Mouse (Mus musculus): ENCODE results near the gene Hoxb3. TPM values are rescaled to one million over a fixed set of nuclear protein-coding genes. Genes with fewer than 3 reads are reported as not detected.

The Hoxb3 gene
- polyA plus RNA-seq, 1 experiment from 2014 or later = 2.7 TPM

- peak overlapping the region; percentile 80 for H3K27ac ChIP-seq
- H3K9ac ChIP-seq = peak overlapping the region; percentile 32
- 21% methylated on average over 14 of the region's 14 CpGs for WGBS
- no peak for ATAC-seq
- H3K36me3 ChIP-seq = 0 out of 2 replicates have a peak, but pooled peaks cover 3% of the 10 kb centered on the region
- peak overlapping the region; percentile 45 for H3K4me2 ChIP-seq (replicated peaks)
- H3K4me3 ChIP-seq (replicated peaks) = peak overlapping the region; percentile 15; the same call in 1 of the 2 replicates
- no peaks in the 10 kb centered on the region for H3K9me3 ChIP-seq
- peaks cover 8% of the 10 kb centered on the region for H3K27me3 ChIP-seq (replicated peaks)
- peaks cover 49% of the 10 kb centered on the region for H3K4me1 ChIP-seq (replicated peaks)
These were observed 26.6 kb downstream of the Hoxb3 start for GRCm38 (mm10) chr11:96349491-96350340.

- Histone ChIP-seq H3K9me3 (no peaks in the 10 kb centered on the region), H3K9ac (peak within 1 kb of the TSS; percentile 32), H3K27ac (peak within 1 kb of the TSS; percentile 94), H3K4me1 (replicated peaks) (peaks cover 45% of the 10 kb centered on the region), H3K4me3 (replicated peaks) (peak within 1 kb of the TSS; percentile 66), H3K36me3 (0 out of 2 replicates have a peak, but pooled peaks cover 3% of the 10 kb centered on the region), H3K4me2 (replicated peaks) (peak within 1 kb of the TSS; percentile 85), H3K27me3 (replicated peaks) (peaks cover 5% of the 10 kb centered on the region; the same call in 1 of the 2 replicates)
- no peak for ATAC-seq
- WGBS = 35% methylated on average over 2 of the region's 2 CpGs
These were observed 27.2 kb downstream of the Hoxb3 start, which contains the start of gene Hoxb2 for GRCm38 (mm10) chr11:96350341-96350624. Gene Hoxb2 (plus strand): TSS chr11:96350525.

- Histone ChIP-seq H3K27me3 (replicated peaks) (peaks cover 3% of the 10 kb centered on the region; the same call in 1 of the 2 replicates), H3K4me3 (replicated peaks) (no peak overlapping the region), H3K4me1 (replicated peaks) (peaks cover 40% of the 10 kb centered on the region), H3K9me3 (no peaks in the 10 kb centered on the region), H3K36me3 (0 out of 2 replicates have a peak, but pooled peaks cover 3% of the 10 kb centered on the region), H3K4me2 (replicated peaks) (peak overlapping the region; percentile 85), H3K9ac (no peak overlapping the region), H3K27ac (peak overlapping the region; percentile 94)
- ATAC-seq = no peak
- WGBS = 55% methylated on average over 2 of the region's 2 CpGs
These were observed 27.7 kb downstream of the Hoxb3 start for GRCm38 (mm10) chr11:96350791-96351190.

GRCm38 (mm10) chr11:96351312-96351711 lies 28.2 kb downstream of the Hoxb3 start:
- ATAC-seq = peak; percentile 38; the same call in 1 of the 2 replicates
- 15% methylated on average over 11 of the region's 11 CpGs for WGBS

GRCm38 (mm10) chr11:96351831-96352230 lies 28.7 kb downstream of the Hoxb3 start:
- H3K27me3 ChIP-seq (replicated peaks) = no peaks in the 10 kb centered on the region; the same call in 1 of the 2 replicates
- 6% methylated on average over 22 of the region's 22 CpGs for WGBS
- no peaks in the 10 kb centered on the region for H3K36me3 ChIP-seq
- peak overlapping the region; percentile 84 for H3K9ac ChIP-seq
- H3K4me1 ChIP-seq (replicated peaks) = peaks cover 30% of the 10 kb centered on the region
- peak overlapping the region; percentile 66 for H3K4me3 ChIP-seq (replicated peaks)
- no peaks in the 10 kb centered on the region for H3K9me3 ChIP-seq
- H3K4me2 ChIP-seq (replicated peaks) = peak overlapping the region; percentile 85
- peak overlapping the region; percentile 94 for H3K27ac ChIP-seq
- peak; percentile 65 for ATAC-seq

More at GRCm38 (mm10) chr11:96351312-96351711, 28.2 kb downstream of the Hoxb3 start:
- H3K27ac ChIP-seq = peak overlapping the region; percentile 94
- H3K9ac ChIP-seq = peak overlapping the region; percentile 84; the same call in 1 of the 2 replicates
- 0 out of 2 replicates have a peak, but pooled peaks cover 3% of the 10 kb centered on the region for H3K36me3 ChIP-seq
- peaks cover 35% of the 10 kb centered on the region for H3K4me1 ChIP-seq (replicated peaks)
- H3K27me3 ChIP-seq (replicated peaks) = no peaks in the 10 kb centered on the region; the same call in 1 of the 2 replicates
- H3K9me3 ChIP-seq = no peaks in the 10 kb centered on the region
- peak overlapping the region; percentile 66 for H3K4me3 ChIP-seq (replicated peaks)
- peak overlapping the region; percentile 85 for H3K4me2 ChIP-seq (replicated peaks)

- no peaks in the 10 kb centered on the region for H3K9me3 ChIP-seq
- H3K4me3 ChIP-seq (replicated peaks) = peak overlapping the region; percentile 66
- H3K4me1 ChIP-seq (replicated peaks) = peaks cover 28% of the 10 kb centered on the region
- H3K4me2 ChIP-seq (replicated peaks) = peak overlapping the region; percentile 85
- peak overlapping the region; percentile 94 for H3K27ac ChIP-seq
- no peaks in the 10 kb centered on the region; the same call in 1 of the 2 replicates for H3K27me3 ChIP-seq (replicated peaks)
- H3K9ac ChIP-seq = peak overlapping the region; percentile 84
- ATAC-seq = peak; percentile 33; the same call in 1 of the 2 replicates
- no peaks in the 10 kb centered on the region for H3K36me3 ChIP-seq
- WGBS = under 1% methylated on average over 75 of the region's 75 CpGs
These were observed 29.8 kb downstream of the Hoxb3 start for GRCm38 (mm10) chr11:96352691-96353521.

GRCm38 (mm10) chr11:96353522-96353841 lies 30.4 kb downstream of the Hoxb3 start:
- H3K4me3 ChIP-seq (replicated peaks) = peak overlapping the region; percentile 66
- H3K36me3 ChIP-seq = no peaks in the 10 kb centered on the region
- peaks cover 25% of the 10 kb centered on the region for H3K4me1 ChIP-seq (replicated peaks)
- H3K4me2 ChIP-seq (replicated peaks) = peak overlapping the region; percentile 85
- peak overlapping the region; percentile 94 for H3K27ac ChIP-seq
- no peaks in the 10 kb centered on the region for H3K9me3 ChIP-seq
- H3K9ac ChIP-seq = peak overlapping the region; percentile 84
- WGBS = 6% methylated on average over 14 of the region's 14 CpGs
- no peak for ATAC-seq
- H3K27me3 ChIP-seq (replicated peaks) = no peaks in the 10 kb centered on the region; the same call in 1 of the 2 replicates

- Histone ChIP-seq H3K4me1 (replicated peaks) (peaks cover 21% of the 10 kb centered on the region), H3K27ac (peak overlapping the region; percentile 88), H3K9me3 (no peaks in the 10 kb centered on the region), H3K4me3 (replicated peaks) (peak overlapping the region; percentile 42), H3K36me3 (no peaks in the 10 kb centered on the region), H3K27me3 (replicated peaks) (no peaks in the 10 kb centered on the region; the same call in 1 of the 2 replicates), H3K9ac (peak overlapping the region; percentile 65), H3K4me2 (replicated peaks) (peak overlapping the region; percentile 85)
- ATAC-seq = no peak
- WGBS = 19% methylated on average over 8 of the region's 8 CpGs
These were observed 30.8 kb downstream of the Hoxb3 start for GRCm38 (mm10) chr11:96353939-96354338.

GRCm38 (mm10) chr11:96354376-96354775 lies 31.2 kb downstream of the Hoxb3 start:
- Histone ChIP-seq H3K4me2 (replicated peaks) (peak overlapping the region; percentile 85), H3K27ac (peak overlapping the region; percentile 88), H3K9ac (peak overlapping the region; percentile 65), H3K9me3 (no peaks in the 10 kb centered on the region), H3K27me3 (replicated peaks) (no peaks in the 10 kb centered on the region; the same call in 1 of the 2 replicates), H3K36me3 (no peaks in the 10 kb centered on the region), H3K4me1 (replicated peaks) (peaks cover 17% of the 10 kb centered on the region), H3K4me3 (replicated peaks) (peak overlapping the region; percentile 42)
- ATAC-seq = 0 out of 2 replicates have a peak, but pooled peaks have one; percentile 39
- 7% methylated on average over 25 of the region's 25 CpGs for WGBS

- Histone ChIP-seq H3K9me3 (no peaks in the 10 kb centered on the region), H3K27me3 (replicated peaks) (no peaks in the 10 kb centered on the region; the same call in 1 of the 2 replicates), H3K4me1 (replicated peaks) (peaks cover 13% of the 10 kb centered on the region), H3K4me3 (replicated peaks) (peak overlapping the region; percentile 42), H3K9ac (peak overlapping the region; percentile 65), H3K4me2 (replicated peaks) (peak overlapping the region; percentile 85), H3K27ac (peak overlapping the region; percentile 88), H3K36me3 (no peaks in the 10 kb centered on the region)
- no peak for ATAC-seq
- 13% methylated on average over 9 of the region's 9 CpGs for WGBS
These were observed 31.7 kb downstream of the Hoxb3 start for GRCm38 (mm10) chr11:96354801-96355311.

GRCm38 (mm10) chr11:96363807-96364206 lies 40.7 kb downstream of the Hoxb3 start:
- Histone ChIP-seq H3K9me3 (no peaks in the 10 kb centered on the region), H3K4me1 (replicated peaks) (peaks cover 12% of the 10 kb centered on the region), H3K27ac (no peak overlapping the region), H3K4me2 (replicated peaks) (no peak overlapping the region), H3K27me3 (replicated peaks) (peaks cover 15% of the 10 kb centered on the region), H3K36me3 (no peaks in the 10 kb centered on the region), H3K9ac (no peak overlapping the region), H3K4me3 (replicated peaks) (no peak overlapping the region)
- 18% methylated on average over 5 of the region's 5 CpGs for WGBS
- no peak for ATAC-seq

Measured in intestine, embryonic 15.5 days (tissue).